Mouse (Mus musculus) lung, embryonic 15.5 days (tissue): ENCODE results near the gene Hist1h2bg. TPM values are rescaled to one million over a fixed set of nuclear protein-coding genes. Genes with fewer than 3 reads are reported as not detected.
"Not testable (repeated sequence)": the region's sequence is repeated elsewhere in the genome, so short reads cannot be mapped to it uniquely, and the experiment has no call there.

ENCODE experiments used
- ATAC-seq: fragments of 200-750 bp; cut with Nextera tagmentation; 2 replicates; pipeline ENCODE4 v1.8.0; 2017; ENCODE audit warnings: moderate number of reproducible peaks, borderline replicate concordance; ENCODE audit not compliant: low FRiP score, low TSS enrichment; ENCODE audit errors: extremely low read depth
- H3K27ac ChIP-seq: fragments of 300-500 bp; sonication (generic); 2 replicates; pipeline ENCODE4 v1.5.1; 2015; ENCODE audit warnings: moderate library complexity, mild to moderate bottlenecking, inconsistent platforms
- H3K27me3 ChIP-seq: fragments of 300-500 bp; sonication (generic); 2 replicates; pipeline ENCODE4 v1.6.1; 2015; ENCODE audit warnings: inconsistent platforms
- H3K36me3 ChIP-seq: fragments of 300-500 bp; sonication (generic); 2 replicates; pipeline ENCODE4 v1.6.1; 2015; ENCODE audit warnings: inconsistent platforms
- H3K4me1 ChIP-seq: fragments of 300-500 bp; sonication (generic); 2 replicates; pipeline ENCODE4 v1.6.1; 2015; ENCODE audit warnings: inconsistent platforms
- H3K4me2 ChIP-seq: fragments of 300-500 bp; sonication (generic); 2 replicates; pipeline ENCODE4 v1.6.1; 2015; ENCODE audit warnings: inconsistent platforms, mild to moderate bottlenecking, moderate library complexity
- H3K4me3 ChIP-seq: fragments of 300-500 bp; sonication (generic); 2 replicates; pipeline ENCODE4 v1.5.1; 2015; ENCODE audit warnings: mild to moderate bottlenecking, inconsistent platforms
- H3K9ac ChIP-seq: fragments of 300-500 bp; sonication (generic); 2 replicates; pipeline ENCODE4 v1.6.1; 2015; ENCODE audit warnings: inconsistent platforms
- H3K9me3 ChIP-seq: fragments of 300-500 bp; sonication (generic); 2 replicates; pipeline ENCODE4 v1.6.1; 2016; ENCODE audit warnings: inconsistent platforms
- WGBS: fragments of 180-500 bp; shearing (Covaris S2); methylation state at CpG from one replicate; pipeline ENCODE4 v1.1.7; 2015; 5-methylcytosine and 5-hydroxymethylcytosine counted together
- polyA plus RNA-seq: library from polyadenylated mRNA; unstranded; fragments of >200 nt; fragmentation: Nextera tagmentation; extraction: Ambion mirVana; gene quantifications from 2 replicates; pipeline ENCODE4 v1.2.1, GENCODE M21; 2015

Hist1h2bg gene
- polyA plus RNA-seq, 1 experiment from 2014 or later, result 14.5 TPM

- not testable (repeated sequence) for H3K36me3 ChIP-seq, H3K4me1 ChIP-seq, H3K9me3 ChIP-seq, ATAC-seq, H3K27me3 ChIP-seq
- 5% methylated on average over 3 of the region's 3 CpGs for WGBS
- Histone ChIP-seq H3K9ac (peak overlapping the region; percentile 58), H3K4me2 (peak overlapping the region; percentile 67), H3K27ac (peak overlapping the region; percentile 93), H3K4me3 (peak overlapping the region; percentile 49)
Observed at GRCm38 (mm10) chr13:23542225-23542980, 28.8 kb upstream of the Hist1h2bg start.

- peak within 1 kb of the TSS; percentile 49 for H3K4me3 ChIP-seq
- peak within 1 kb of the TSS; percentile 58 for H3K9ac ChIP-seq
- peak within 1 kb of the TSS; percentile 93 for H3K27ac ChIP-seq
- not testable (repeated sequence) for H3K4me1 ChIP-seq, H3K27me3 ChIP-seq, H3K9me3 ChIP-seq, H3K36me3 ChIP-seq
- H3K4me2 ChIP-seq, result peak within 1 kb of the TSS; percentile 67
- peak; percentile 96 for ATAC-seq
- under 1% methylated on average over 36 of the region's 42 CpGs for WGBS
Observed at GRCm38 (mm10) chr13:23542999-23543607, 28.1 kb upstream of the Hist1h2bg start, which contains the start of gene Hist1h2bh. TSS of gene Hist1h2bh (minus strand) at chr13:23543392.

GRCm38 (mm10) chr13:23543965-23544786, 27.0 kb upstream of the Hist1h2bg start, which contains the start of gene Hist1h3f:
TSS of gene Hist1h3f (plus strand) at chr13:23544052.
- Histone ChIP-seq H3K36me3 (no peaks in the 10 kb centered on the region), H3K27me3 (no peaks in the 10 kb centered on the region), H3K4me2 (peak within 1 kb of the TSS; percentile 67), H3K4me3 (peak within 1 kb of the TSS; percentile 49), H3K4me1 (peaks cover 3% of the 10 kb centered on the region; the same call in 1 of the 2 replicates), H3K27ac (peak within 1 kb of the TSS; percentile 93), H3K9me3 (no peaks in the 10 kb centered on the region), H3K9ac (peak within 1 kb of the TSS; percentile 58)
- under 1% methylated on average over 24 of the region's 45 CpGs for WGBS
- ATAC-seq, result peak; percentile 92

DNA sequence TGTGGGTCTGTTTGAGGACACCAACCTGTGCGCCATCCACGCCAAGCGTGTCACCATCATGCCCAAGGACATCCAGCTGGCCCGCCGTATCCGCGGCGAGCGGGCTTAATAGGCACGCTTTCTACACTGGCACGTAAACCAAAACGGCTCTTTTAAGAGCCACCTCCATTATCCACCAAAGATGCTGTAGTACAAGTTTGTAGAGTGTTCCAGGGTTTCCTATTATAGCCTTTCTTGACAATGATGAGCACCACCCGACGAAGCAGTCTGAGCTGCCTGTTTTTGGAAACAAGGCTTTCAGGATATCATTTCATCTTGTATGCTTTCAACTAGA, 26.4 kb upstream of the Hist1h2bg start:
- peak; percentile 2; the same call in 1 of the 2 replicates for ATAC-seq
- not testable (repeated sequence) for H3K9me3 ChIP-seq, H3K27me3 ChIP-seq, H3K36me3 ChIP-seq, H3K4me1 ChIP-seq
- H3K4me3 ChIP-seq, result peak overlapping the region; percentile 49
- 2% methylated on average over 11 of the region's 14 CpGs for WGBS
- H3K9ac ChIP-seq, result peak overlapping the region; percentile 49
- H3K27ac ChIP-seq, result peak overlapping the region; percentile 93
- peak overlapping the region; percentile 67 for H3K4me2 ChIP-seq

- Histone ChIP-seq H3K4me3 (no peak overlapping the region), H3K9ac (no peak overlapping the region), H3K4me2 (no peak overlapping the region), H3K4me1 (peaks cover 6% of the 10 kb centered on the region; the same call in 1 of the 2 replicates), H3K9me3 (no peaks in the 10 kb centered on the region), H3K27me3 (no peaks in the 10 kb centered on the region), H3K27ac (0 out of 2 replicates have a peak overlapping the region, but pooled peaks have one; percentile 37), H3K36me3 (no peaks in the 10 kb centered on the region)
- WGBS, result 53% methylated on average over 5 of the region's 5 CpGs
- ATAC-seq, result no peak
Observed at GRCm38 (mm10) chr13:23546694-23547093, 24.5 kb upstream of the Hist1h2bg start.

GRCm38 (mm10) chr13:23550761-23551145, 20.4 kb upstream of the Hist1h2bg start:
- H3K36me3 ChIP-seq, result no peaks in the 10 kb centered on the region
- H3K9ac ChIP-seq, result peak overlapping the region; percentile 54
- peaks cover 10% of the 10 kb centered on the region for H3K4me1 ChIP-seq
- peak overlapping the region; percentile 48 for H3K4me3 ChIP-seq
- no peak for ATAC-seq
- WGBS, result 10% methylated on average over 3 of the region's 3 CpGs
- no peaks in the 10 kb centered on the region for H3K27me3 ChIP-seq
- peak overlapping the region; percentile 93 for H3K27ac ChIP-seq
- peak overlapping the region; percentile 62 for H3K4me2 ChIP-seq
- no peaks in the 10 kb centered on the region for H3K9me3 ChIP-seq

GRCm38 (mm10) chr13:23551146-23551834, 19.9 kb upstream of the Hist1h2bg start, which contains the start of gene Hist1h4f:
TSS of gene Hist1h4f (minus strand) at chr13:23551648.
- Histone ChIP-seq H3K9ac (peak within 1 kb of the TSS; percentile 54), H3K27ac (peak within 1 kb of the TSS; percentile 93), H3K4me3 (peak within 1 kb of the TSS; percentile 48), H3K4me2 (peak within 1 kb of the TSS; percentile 62)
- not testable (repeated sequence) for H3K4me1 ChIP-seq, H3K9me3 ChIP-seq, H3K36me3 ChIP-seq, H3K27me3 ChIP-seq
- ATAC-seq, result peak; percentile 81
- WGBS, result under 1% methylated on average over 47 of the region's 47 CpGs

GRCm38 (mm10) chr13:23551931-23552914, 19.0 kb upstream of the Hist1h2bg start:
- Histone ChIP-seq H3K36me3 (no peaks in the 10 kb centered on the region), H3K4me3 (peak overlapping the region; percentile 48), H3K9me3 (no peaks in the 10 kb centered on the region), H3K4me1 (peaks cover 13% of the 10 kb centered on the region), H3K27ac (peak overlapping the region; percentile 93), H3K27me3 (no peaks in the 10 kb centered on the region), H3K9ac (peak overlapping the region; percentile 19; the same call in 1 of the 2 replicates), H3K4me2 (peak overlapping the region; percentile 62)
- no peak for ATAC-seq
- WGBS, result 39% methylated on average over 8 of the region's 8 CpGs

DNA sequence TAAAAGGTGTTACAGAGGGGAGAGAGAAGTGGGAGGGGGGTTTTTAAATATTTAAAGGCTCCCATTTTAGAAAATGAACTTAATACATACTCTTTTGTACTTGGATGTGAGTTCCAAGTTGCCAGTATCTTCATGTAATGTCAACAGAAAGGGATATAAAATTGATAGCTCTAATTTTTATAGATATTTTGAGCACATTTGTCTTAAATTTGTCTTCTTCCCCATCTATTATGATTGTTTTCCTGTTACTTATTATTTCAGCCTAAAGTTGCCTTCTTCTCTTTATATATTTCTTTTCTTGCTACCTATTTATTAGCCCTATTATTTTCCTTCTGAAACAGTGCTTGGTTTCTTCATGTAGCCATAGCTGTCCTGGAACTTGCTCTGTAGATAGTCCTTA, 18.2 kb upstream of the Hist1h2bg start, which contains the start of gene Hist1h1d:
Gene Hist1h1d (plus strand): TSS at position 301 of the 400 bp plus-strand sequence.
- H3K4me1 ChIP-seq, result peaks cover 13% of the 10 kb centered on the region
- peak within 1 kb of the TSS; percentile 99 for H3K27ac ChIP-seq
- no peaks in the 10 kb centered on the region for H3K27me3 ChIP-seq
- H3K4me3 ChIP-seq, result no peak within 1 kb of the TSS
- ATAC-seq, result no peak
- no peaks in the 10 kb centered on the region for H3K9me3 ChIP-seq
- H3K4me2 ChIP-seq, result peak within 1 kb of the TSS; percentile 87
- no peaks in the 10 kb centered on the region for H3K36me3 ChIP-seq
- 0 out of 2 replicates have a peak within 1 kb of the TSS, but pooled peaks have one; percentile 19 for H3K9ac ChIP-seq

DNA sequence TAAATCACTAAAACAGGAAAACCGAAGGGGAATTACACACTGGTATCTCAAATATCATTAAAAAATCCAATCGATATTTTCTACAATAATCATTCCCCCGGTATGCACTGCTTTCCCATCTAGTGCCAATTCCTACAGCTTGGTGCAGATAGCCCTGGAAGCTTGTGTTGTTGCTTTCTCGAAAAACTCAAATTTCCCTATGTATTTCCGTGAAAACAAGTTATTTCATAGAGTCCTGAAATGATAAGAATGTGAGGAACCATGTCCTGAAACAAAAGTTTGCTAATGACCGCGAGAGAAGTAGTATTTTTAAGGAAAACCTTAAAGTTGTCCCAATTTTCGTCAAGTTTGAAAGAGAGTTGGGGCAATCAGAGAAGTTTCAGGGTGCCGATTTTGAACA, 16.8 kb upstream of the Hist1h2bg start:
- Histone ChIP-seq H3K27me3 (no peaks in the 10 kb centered on the region), H3K36me3 (no peaks in the 10 kb centered on the region), H3K4me1 (peaks cover 13% of the 10 kb centered on the region), H3K4me3 (peak overlapping the region; percentile 62), H3K27ac (peak overlapping the region; percentile 99), H3K4me2 (peak overlapping the region; percentile 87), H3K9ac (peak overlapping the region; percentile 92; the same call in 1 of the 2 replicates), H3K9me3 (no peaks in the 10 kb centered on the region)
- WGBS, result 15% methylated on average over 9 of the region's 9 CpGs
- no peak for ATAC-seq
